Mouse (Mus musculus) hindbrain, embryonic 13.5 days (tissue): ENCODE measurements around the gene Pmm2. TPM values are rescaled to one million over a fixed set of nuclear protein-coding genes. Genes with fewer than 3 reads are reported as not detected.

Source experiments
- ATAC-seq: fragments of 200-750 bp; cut with Nextera tagmentation; 2 replicates; pipeline ENCODE4 v1.8.0; 2017; ENCODE audit warnings: moderate TSS enrichment; ENCODE audit not compliant: low FRiP score
- H3K27ac ChIP-seq: fragments of 300-500 bp; sonication (generic); 2 replicates; pipeline ENCODE4 v1.5.1; 2015; ENCODE audit warnings: inconsistent platforms, mild to moderate bottlenecking, moderate library complexity
- H3K27me3 ChIP-seq: fragments of 300-500 bp; sonication (generic); 2 replicates; pipeline ENCODE4 v1.6.1; 2015; ENCODE audit warnings: mild to moderate bottlenecking, inconsistent platforms
- H3K36me3 ChIP-seq: fragments of 300-500 bp; sonication (generic); 2 replicates; pipeline ENCODE4 v1.6.1; 2015; ENCODE audit warnings: mild to moderate bottlenecking, inconsistent platforms
- H3K4me1 ChIP-seq: fragments of 300-500 bp; sonication (generic); replicated peaks from 2 replicates; pipeline ENCODE4 v1.6.1; 2015; ENCODE audit warnings: inconsistent platforms
- H3K4me2 ChIP-seq: fragments of 300-500 bp; sonication (generic); 2 replicates; pipeline ENCODE4 v1.6.1; 2015; ENCODE audit warnings: inconsistent platforms, mild to moderate bottlenecking, moderate library complexity
- H3K4me3 ChIP-seq: fragments of 300-500 bp; sonication (generic); 2 replicates; pipeline ENCODE4 v1.5.1; 2015; ENCODE audit warnings: mild to moderate bottlenecking, inconsistent platforms
- H3K9ac ChIP-seq: fragments of 300-500 bp; sonication (generic); 2 replicates; pipeline ENCODE4 v1.6.1; 2015; ENCODE audit warnings: mild to moderate bottlenecking, inconsistent platforms
- H3K9me3 ChIP-seq: fragments of 300-500 bp; sonication (generic); 2 replicates; pipeline ENCODE4 v1.6.1; 2016; ENCODE audit warnings: inconsistent platforms
- WGBS: fragments of 180-500 bp; shearing (Covaris S2); methylation state at CpG from one replicate; pipeline ENCODE4 v1.1.7; 2015; 5-methylcytosine and 5-hydroxymethylcytosine counted together
- polyA plus RNA-seq: library from polyadenylated mRNA; unstranded; fragments of >200 nt; fragmentation: Nextera tagmentation; extraction: Ambion mirVana; gene quantifications from 2 replicates; pipeline ENCODE4 v1.2.1, GENCODE M21; 2015

Pmm2 gene
- polyA plus RNA-seq, 1 experiment from 2014 or later = 49.3 TPM

GRCm38 (mm10) chr16:8630419-8630818 is 7.1 kb upstream of the Pmm2 start:
- H3K27me3 ChIP-seq = no peaks in the 10 kb centered on the region
- H3K9ac ChIP-seq = no peak overlapping the region
- no peak overlapping the region for H3K27ac ChIP-seq
- peaks cover 2% of the 10 kb centered on the region; the same call in 1 of the 2 replicates for H3K4me1 ChIP-seq
- WGBS = 83% methylated on average over 2 of the region's 2 CpGs
- H3K9me3 ChIP-seq = no peaks in the 10 kb centered on the region
- peaks cover 42% of the 10 kb centered on the region for H3K36me3 ChIP-seq
- no peak overlapping the region for H3K4me2 ChIP-seq
- no peak for ATAC-seq
- H3K4me3 ChIP-seq = no peak overlapping the region

GRCm38 (mm10) chr16:8631428-8631827 is 6.0 kb upstream of the Pmm2 start:
- Histone ChIP-seq H3K4me1 (peaks cover 12% of the 10 kb centered on the region), H3K27me3 (no peaks in the 10 kb centered on the region), H3K9ac (no peak overlapping the region), H3K4me3 (no peak overlapping the region), H3K9me3 (no peaks in the 10 kb centered on the region), H3K36me3 (peaks cover 47% of the 10 kb centered on the region), H3K27ac (no peak overlapping the region), H3K4me2 (no peak overlapping the region)
- ATAC-seq = no peak
- 91% methylated on average over 5 of the region's 5 CpGs for WGBS

GRCm38 (mm10) chr16:8636867-8637216 is 632 bp upstream of the Pmm2 start:
- WGBS = 0% methylated on average over 13 of the region's 13 CpGs
- Histone ChIP-seq H3K27ac (peak overlapping the region; percentile 84), H3K9me3 (no peaks in the 10 kb centered on the region), H3K4me1 (peaks cover 28% of the 10 kb centered on the region), H3K27me3 (no peaks in the 10 kb centered on the region), H3K36me3 (peaks cover 46% of the 10 kb centered on the region), H3K4me3 (peak overlapping the region; percentile 85), H3K4me2 (peak overlapping the region; percentile 94), H3K9ac (peak overlapping the region; percentile 79)
- no peak; the same call in 1 of the 2 replicates for ATAC-seq

- peak overlapping the region; percentile 94 for H3K4me2 ChIP-seq
- peak overlapping the region; percentile 79 for H3K9ac ChIP-seq
- H3K27me3 ChIP-seq = no peaks in the 10 kb centered on the region
- H3K36me3 ChIP-seq = peaks cover 41% of the 10 kb centered on the region
- no peaks in the 10 kb centered on the region for H3K9me3 ChIP-seq
- no peak; the same call in 1 of the 2 replicates for ATAC-seq
- 52% methylated on average over 7 of the region's 7 CpGs for WGBS
- H3K4me1 ChIP-seq = peaks cover 28% of the 10 kb centered on the region
- no peak overlapping the region; the same call in 1 of the 2 replicates for H3K27ac ChIP-seq
- H3K4me3 ChIP-seq = peak overlapping the region; percentile 85
Measured at GRCm38 (mm10) chr16:8638131-8638530, 657 bp downstream of the Pmm2 start.

GRCm38 (mm10) chr16:8639466-8640191 is 2.2 kb downstream of the Pmm2 start:
- H3K4me3 ChIP-seq = no peak overlapping the region
- 92% methylated on average over 11 of the region's 11 CpGs for whole genome bisulfite sequencing
- no peak for ATAC-seq

GRCm38 (mm10) chr16:8643855-8644254 is 6.4 kb downstream of the Pmm2 start:
- Histone ChIP-seq H3K4me2 (no peak overlapping the region), H3K9ac (0 out of 2 replicates have a peak overlapping the region, but pooled peaks have one; percentile 9), H3K27me3 (no peaks in the 10 kb centered on the region), H3K4me1 (peaks cover 2% of the 10 kb centered on the region), H3K36me3 (peaks cover 74% of the 10 kb centered on the region), H3K4me3 (no peak overlapping the region), H3K9me3 (no peaks in the 10 kb centered on the region), H3K27ac (no peak overlapping the region)
- no peak for ATAC-seq
- WGBS = 76% methylated on average over 2 of the region's 2 CpGs

More at GRCm38 (mm10) chr16:8639466-8640191, 2.2 kb downstream of the Pmm2 start:
- H3K27ac ChIP-seq = no peak overlapping the region
- H3K9ac ChIP-seq = no peak overlapping the region
- no peak overlapping the region for H3K4me2 ChIP-seq
- H3K4me1 ChIP-seq = peaks cover 28% of the 10 kb centered on the region
- H3K27me3 ChIP-seq = no peaks in the 10 kb centered on the region
- H3K36me3 ChIP-seq = peaks cover 46% of the 10 kb centered on the region
- H3K9me3 ChIP-seq = no peaks in the 10 kb centered on the region

- H3K36me3 ChIP-seq = peaks cover 87% of the 10 kb centered on the region
- 85% methylated on average over 6 of the region's 6 CpGs for whole genome bisulfite sequencing
- no peak overlapping the region for H3K4me2 ChIP-seq
- H3K27me3 ChIP-seq = no peaks in the 10 kb centered on the region
- H3K27ac ChIP-seq = no peak overlapping the region
- no peak overlapping the region for H3K9ac ChIP-seq
- H3K4me3 ChIP-seq = no peak overlapping the region
- no peak for ATAC-seq
- H3K4me1 ChIP-seq = no peaks in the 10 kb centered on the region
- no peaks in the 10 kb centered on the region for H3K9me3 ChIP-seq
Measured at GRCm38 (mm10) chr16:8645546-8645945, 8.1 kb downstream of the Pmm2 start.

GRCm38 (mm10) chr16:8650007-8650406 is 12.5 kb downstream of the Pmm2 start:
- Histone ChIP-seq H3K4me3 (no peak overlapping the region), H3K27me3 (no peaks in the 10 kb centered on the region), H3K4me2 (no peak overlapping the region), H3K27ac (no peak overlapping the region), H3K9ac (no peak overlapping the region), H3K4me1 (no peaks in the 10 kb centered on the region), H3K36me3 (peaks cover 95% of the 10 kb centered on the region), H3K9me3 (no peaks in the 10 kb centered on the region)
- ATAC-seq = no peak
- WGBS = 94% methylated on average over 3 of the region's 3 CpGs

- H3K4me3 ChIP-seq = no peak overlapping the region
- no peaks in the 10 kb centered on the region for H3K4me1 ChIP-seq
- H3K36me3 ChIP-seq = peaks cover 90% of the 10 kb centered on the region
- no peak overlapping the region for H3K27ac ChIP-seq
- no peak overlapping the region for H3K9ac ChIP-seq
- no peaks in the 10 kb centered on the region for H3K9me3 ChIP-seq
- H3K27me3 ChIP-seq = no peaks in the 10 kb centered on the region
- WGBS = 85% methylated on average over 6 of the region's 6 CpGs
- H3K4me2 ChIP-seq = no peak overlapping the region
- no peak for ATAC-seq
Measured at GRCm38 (mm10) chr16:8655108-8655507, 17.6 kb downstream of the Pmm2 start.

GRCm38 (mm10) chr16:8655599-8655998 is 18.1 kb downstream of the Pmm2 start:
- H3K4me1 ChIP-seq = no peaks in the 10 kb centered on the region
- H3K9me3 ChIP-seq = no peaks in the 10 kb centered on the region
- no peaks in the 10 kb centered on the region for H3K27me3 ChIP-seq
- H3K36me3 ChIP-seq = peaks cover 90% of the 10 kb centered on the region
- H3K9ac ChIP-seq = no peak overlapping the region
- 86% methylated on average over 9 of the region's 9 CpGs for WGBS
- H3K27ac ChIP-seq = no peak overlapping the region
- no peak overlapping the region for H3K4me3 ChIP-seq
- ATAC-seq = no peak
- no peak overlapping the region for H3K4me2 ChIP-seq

- 84% methylated on average over 2 of the region's 2 CpGs for WGBS
- Histone ChIP-seq H3K36me3 (peaks cover 89% of the 10 kb centered on the region), H3K9ac (no peak overlapping the region)
Measured at GRCm38 (mm10) chr16:8656256-8656655, 18.8 kb downstream of the Pmm2 start.

GRCm38 (mm10) chr16:8658349-8658748 is 20.9 kb downstream of the Pmm2 start:
- H3K27ac ChIP-seq = no peak overlapping the region
- no peak for ATAC-seq
- no peak overlapping the region for H3K4me3 ChIP-seq
- H3K4me1 ChIP-seq = peaks cover 5% of the 10 kb centered on the region; the same call in 1 of the 2 replicates
- peaks cover 91% of the 10 kb centered on the region for H3K36me3 ChIP-seq
- no peaks in the 10 kb centered on the region for H3K9me3 ChIP-seq
- no peak overlapping the region for H3K4me2 ChIP-seq
- H3K27me3 ChIP-seq = no peaks in the 10 kb centered on the region
- WGBS = 81% methylated on average over 4 of the region's 4 CpGs
- H3K9ac ChIP-seq = no peak overlapping the region

More at GRCm38 (mm10) chr16:8656256-8656655, 18.8 kb downstream of the Pmm2 start:
- no peak for ATAC-seq
- Histone ChIP-seq H3K9me3 (no peaks in the 10 kb centered on the region), H3K4me3 (no peak overlapping the region), H3K27ac (no peak overlapping the region), H3K4me2 (no peak overlapping the region), H3K27me3 (no peaks in the 10 kb centered on the region), H3K4me1 (no peaks in the 10 kb centered on the region)

GRCm38 (mm10) chr16:8658764-8659163 is 21.3 kb downstream of the Pmm2 start:
- Histone ChIP-seq H3K4me2 (no peak overlapping the region), H3K36me3 (peaks cover 91% of the 10 kb centered on the region), H3K9me3 (no peaks in the 10 kb centered on the region), H3K4me1 (peaks cover 9% of the 10 kb centered on the region), H3K4me3 (no peak overlapping the region), H3K27me3 (no peaks in the 10 kb centered on the region), H3K9ac (no peak overlapping the region), H3K27ac (no peak overlapping the region)
- 89% methylated on average over 4 of the region's 4 CpGs for WGBS
- ATAC-seq = no peak
